Mouse (Mus musculus): ENCODE data around the gene 1700092M07Rik. TPM values are rescaled to one million over a fixed set of nuclear protein-coding genes. Genes with fewer than 3 reads are reported as not detected.

Gene 1700092M07Rik
- polyA plus RNA-seq, 1 experiment from 2014 or later, result 0.79 TPM

GRCm38 (mm10) chr19:8739646-8740045 lies 872 bp upstream of the 1700092M07Rik start:
- no peak for DNase-seq (ENCODE audit: low spot score)

- peak; percentile 98 for DNase-seq (ENCODE audit: low spot score)
These were observed 838 bp downstream of the 1700092M07Rik start, which contains the start of gene Stx5a for GRCm38 (mm10) chr19:8741243-8741869. Stx5a (plus strand) TSS chr19:8741413.

DNA sequence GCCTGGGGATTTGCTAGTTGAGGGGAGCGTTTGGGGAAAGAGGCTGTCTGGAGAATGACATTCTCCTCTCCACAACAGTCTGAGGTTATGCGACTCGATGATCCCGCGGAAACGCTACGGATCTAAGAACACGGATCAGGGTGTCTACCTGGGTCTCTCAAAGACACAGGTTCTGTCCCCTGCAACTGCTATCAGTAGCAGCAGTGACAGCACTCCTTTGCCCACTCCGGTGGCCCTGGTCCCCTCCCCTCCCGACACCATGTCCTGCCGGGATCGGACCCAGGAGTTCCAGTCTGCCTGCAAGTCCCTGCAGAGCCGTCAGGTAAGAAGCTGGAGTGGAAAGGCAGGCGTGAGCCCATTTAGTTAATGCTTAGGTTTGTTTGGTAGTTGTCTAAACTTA lies 1.7 kb downstream of the 1700092M07Rik start:
- DNase-seq (ENCODE audit: low spot score), result no peak

DNA sequence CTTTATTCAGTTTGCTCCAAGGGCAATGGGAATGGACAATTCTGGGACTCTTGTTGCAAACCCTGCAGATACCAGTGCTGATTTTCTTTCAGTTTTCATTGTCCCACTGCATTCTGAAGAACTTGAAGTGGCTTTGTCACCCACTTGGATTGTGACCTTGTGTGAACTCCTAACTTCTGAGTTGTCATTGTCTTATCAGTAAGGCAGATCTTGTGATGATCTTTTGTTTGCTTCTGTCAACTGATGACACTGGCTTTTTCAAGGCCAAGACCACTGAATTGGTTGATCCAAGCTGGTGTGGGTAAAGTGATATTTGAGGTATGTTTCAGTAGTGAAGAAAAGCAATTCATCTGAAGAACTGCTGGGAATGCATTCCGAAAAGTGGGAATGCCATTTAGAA lies 4.9 kb downstream of the 1700092M07Rik start:
- DNase-seq (ENCODE audit: low spot score), result no peak

- no peak for DNase-seq (ENCODE audit: low spot score)
These were observed 6.8 kb downstream of the 1700092M07Rik start for GRCm38 (mm10) chr19:8747368-8747767.

DNA sequence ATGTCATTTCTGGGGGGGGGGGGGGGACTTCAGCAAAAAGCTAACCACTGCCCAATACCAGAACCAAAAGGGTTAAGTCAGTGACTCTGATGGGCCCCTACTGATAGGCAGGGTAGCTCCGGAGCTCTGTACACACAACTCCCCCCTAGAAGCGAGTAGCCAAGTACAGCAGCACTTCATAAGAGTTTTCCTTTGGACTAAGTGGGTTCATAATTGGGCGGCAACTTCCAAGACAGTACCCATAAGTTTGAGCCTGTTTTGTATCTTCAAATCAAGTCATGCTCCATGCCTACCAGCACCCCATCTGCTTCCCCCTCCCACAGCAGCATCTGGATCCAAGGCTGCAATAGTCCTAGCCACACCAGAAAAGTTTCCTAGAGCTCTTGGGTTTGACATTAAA lies 15.1 kb downstream of the 1700092M07Rik start:
- DNase-seq (ENCODE audit: low spot score), result no peak

- DNase-seq (ENCODE audit: low spot score), result peak; percentile 95
These were observed 16.3 kb downstream of the 1700092M07Rik start, which contains the start of gene Nxf1 for GRCm38 (mm10) chr19:8756635-8757387. Nxf1 (plus strand) TSS chr19:8757073.

- peak; percentile 65 for DNase-seq (ENCODE audit: low spot score)
These were observed 17.0 kb downstream of the 1700092M07Rik start for GRCm38 (mm10) chr19:8757471-8757998.

GRCm38 (mm10) chr19:8758899-8759298 lies 18.4 kb downstream of the 1700092M07Rik start:
- DNase-seq (ENCODE audit: low spot score), result no peak

DNA sequence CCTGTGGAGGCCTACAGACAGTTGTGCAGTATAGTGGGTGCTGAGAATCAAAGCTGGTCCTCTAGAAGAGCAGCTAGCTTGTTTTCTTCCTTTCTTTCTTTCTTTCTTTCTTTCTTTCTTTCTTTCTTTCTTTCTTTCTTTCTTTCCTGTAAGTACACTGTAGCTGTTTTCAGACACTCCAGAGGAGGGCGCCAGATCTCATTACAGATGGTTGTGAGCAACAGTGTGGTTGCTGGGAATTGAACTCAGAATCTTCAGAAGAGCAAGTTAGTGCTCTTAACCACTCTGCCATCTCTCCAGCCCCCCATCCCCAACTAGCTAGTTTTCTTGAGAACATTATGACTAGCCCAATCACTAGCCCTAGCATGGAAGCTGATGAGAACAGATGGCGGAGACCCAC lies 20.2 kb downstream of the 1700092M07Rik start:
- no peak for DNase-seq (ENCODE audit: low spot score)

DNA sequence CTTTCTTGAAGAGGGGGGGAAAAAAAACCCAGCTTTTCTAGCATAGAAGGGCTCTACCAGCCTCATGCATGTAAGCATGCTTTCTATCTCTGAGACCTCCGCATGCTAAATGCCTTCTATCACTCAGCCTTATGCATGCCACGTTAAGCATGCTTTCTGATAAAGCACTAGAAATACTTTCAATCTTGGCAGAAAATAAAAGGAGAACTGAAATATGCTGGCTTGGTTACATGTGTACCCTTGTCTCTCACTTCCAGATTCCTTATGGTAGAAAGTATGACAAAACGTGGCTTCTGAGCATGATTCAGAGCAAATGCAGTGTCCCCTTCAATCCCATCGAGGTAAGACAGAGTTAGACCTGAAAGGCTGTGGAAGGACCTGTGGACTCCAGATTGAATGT lies 22.8 kb downstream of the 1700092M07Rik start:
- no peak for DNase-seq (ENCODE audit: low spot score)

DNA sequence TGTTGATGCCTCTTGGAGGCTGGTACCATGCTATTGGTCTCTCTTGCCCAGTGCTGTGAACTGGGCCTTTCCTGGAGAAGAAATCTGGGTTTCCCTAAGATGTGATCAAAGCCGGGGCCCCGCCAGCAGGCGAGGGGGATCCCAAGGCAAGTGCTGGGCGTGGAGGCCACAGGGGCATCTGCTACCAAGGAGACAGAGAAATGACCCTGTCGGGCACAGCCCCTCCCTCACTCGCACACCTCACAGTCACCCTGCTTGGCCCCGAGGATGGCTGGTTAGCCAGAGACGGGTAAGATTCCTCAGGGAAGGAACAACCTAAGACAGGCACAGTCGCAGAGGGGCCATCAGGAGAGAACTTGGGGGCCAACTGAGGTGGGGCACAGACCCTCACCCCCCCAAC lies 25.0 kb downstream of the 1700092M07Rik start:
- DNase-seq (ENCODE audit: low spot score), result no peak

GRCm38 (mm10) chr19:8770567-8771270 lies 30.2 kb downstream of the 1700092M07Rik start, which contains the start of gene Tmem223:
Tmem223 (plus strand) TSS chr19:8770996.
- peak; percentile 85 for DNase-seq (ENCODE audit: low spot score)

DNA sequence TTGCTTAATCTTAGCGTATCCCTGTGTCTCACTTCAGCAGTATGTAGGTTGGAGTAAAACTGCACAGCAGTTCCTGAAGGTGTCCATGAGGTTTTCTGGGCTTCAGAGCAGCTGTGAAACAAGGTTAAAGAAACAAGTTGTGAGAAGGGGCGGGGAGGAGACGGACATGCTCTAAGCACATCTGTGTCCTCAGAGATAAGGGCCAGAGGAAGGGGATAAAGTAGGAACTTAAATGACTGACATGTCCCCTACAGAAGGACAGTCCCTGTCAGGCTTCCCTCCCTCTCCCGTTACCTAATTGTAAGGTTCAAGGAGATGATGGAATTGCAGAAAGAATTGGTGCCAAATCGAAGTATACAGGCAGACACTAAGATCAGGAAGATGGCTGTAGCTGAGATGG lies 32.5 kb downstream of the 1700092M07Rik start:
- DNase-seq (ENCODE audit: low spot score), result no peak

DNA sequence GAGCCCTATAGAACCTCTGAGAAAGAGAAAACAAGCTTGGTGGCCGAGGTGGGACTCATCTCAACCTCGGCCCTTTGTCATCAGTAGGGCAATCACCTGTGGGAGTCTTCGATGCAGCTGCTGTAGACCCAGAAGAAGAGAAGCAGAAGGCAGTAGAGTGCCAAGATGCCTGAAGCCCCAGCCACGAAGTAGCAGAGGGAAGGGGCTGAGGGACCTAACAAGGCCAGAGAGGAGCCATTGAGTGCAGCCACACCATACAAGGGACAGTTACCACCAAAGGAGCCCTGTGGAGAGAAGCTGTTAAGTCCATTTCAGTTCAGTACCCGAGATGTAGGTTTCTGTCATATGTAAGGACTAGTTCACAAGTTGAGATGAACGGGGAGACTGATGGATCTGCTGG lies 32.9 kb downstream of the 1700092M07Rik start:
- DNase-seq (ENCODE audit: low spot score), result no peak

DNA sequence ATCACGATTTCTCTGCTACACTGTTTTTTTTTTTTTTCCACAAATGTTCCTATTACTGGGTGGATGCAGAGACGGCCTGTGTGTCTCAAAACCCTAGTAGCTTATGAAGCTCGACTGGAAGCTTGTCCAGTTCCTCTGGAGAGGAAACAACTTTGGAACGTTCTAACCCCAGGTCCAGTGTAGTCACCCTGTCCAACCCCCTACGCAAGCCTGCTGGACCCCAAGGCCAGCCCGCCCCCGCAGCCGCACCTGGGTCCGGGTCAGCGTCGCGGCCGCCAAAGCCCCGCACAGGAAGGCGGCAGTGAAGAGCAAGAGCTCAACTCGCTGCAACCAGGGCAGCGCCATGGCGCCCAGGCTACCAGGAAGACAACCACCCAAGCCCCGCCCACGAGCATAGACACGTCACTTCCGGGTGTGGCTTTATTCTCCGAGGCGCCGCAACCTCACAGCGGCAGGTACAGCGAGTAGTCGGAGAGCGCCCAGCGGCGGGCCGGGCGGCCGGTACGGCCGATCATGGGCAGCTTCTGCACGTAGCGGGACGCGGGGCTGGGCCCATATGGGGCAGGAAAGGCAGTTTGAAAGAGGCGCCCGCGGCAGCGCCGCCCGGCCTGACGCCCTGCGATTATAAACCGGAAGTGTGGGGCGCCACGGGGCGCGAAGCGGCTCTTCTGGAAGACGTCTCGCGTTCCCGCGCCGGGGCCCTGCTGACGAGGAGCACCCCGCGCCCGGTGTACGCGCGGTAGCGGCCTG lies 33.7 kb downstream of the 1700092M07Rik start, which contains the start of gene Tmem179b:
TSS of gene Tmem179b (minus strand) at position 382 of the 750 bp plus-strand sequence.
- DNase-seq (ENCODE audit: low spot score), result peak; percentile 96

GRCm38 (mm10) chr19:8774951-8775421 lies 34.5 kb downstream of the 1700092M07Rik start:
- no peak for DNase-seq (ENCODE audit: low spot score)

GRCm38 (mm10) chr19:8786008-8786781 lies 45.7 kb downstream of the 1700092M07Rik start, which contains the start of gene Taf6l:
Taf6l (minus strand) TSS chr19:8786417.
- DNase-seq (ENCODE audit: low spot score), result peak; percentile 96

- DNase-seq (ENCODE audit: low spot score), result no peak
These were observed 48.0 kb downstream of the 1700092M07Rik start for GRCm38 (mm10) chr19:8788521-8788920.

- no peak for DNase-seq (ENCODE audit: low spot score)
These were observed 48.7 kb downstream of the 1700092M07Rik start for GRCm38 (mm10) chr19:8789171-8789570.
